Mouse (Mus musculus): ENCODE data around the gene Znrf3.

Gene Znrf3

DNA sequence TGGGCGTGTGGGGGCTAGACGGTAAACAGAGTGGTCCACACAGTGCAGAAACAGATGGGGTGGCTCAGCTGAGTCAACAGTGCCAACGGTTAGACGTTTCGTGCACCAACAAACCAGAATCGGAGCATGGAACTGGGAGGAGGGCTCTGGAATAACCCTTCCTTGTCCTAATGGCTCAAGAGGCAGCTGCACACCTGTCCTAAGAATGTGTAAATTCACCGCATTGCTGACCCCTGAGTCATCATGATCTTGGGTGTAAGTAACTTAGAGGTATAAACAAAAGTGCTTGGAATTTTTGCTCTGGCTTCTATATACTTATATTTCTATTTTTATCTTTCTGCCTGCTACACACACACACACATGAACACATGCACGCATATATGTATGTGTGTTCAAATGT lies 202.5 kb downstream of the Znrf3 start:
- DNase-seq (ENCODE audit: low spot score in 2 of 2): no peak

DNA sequence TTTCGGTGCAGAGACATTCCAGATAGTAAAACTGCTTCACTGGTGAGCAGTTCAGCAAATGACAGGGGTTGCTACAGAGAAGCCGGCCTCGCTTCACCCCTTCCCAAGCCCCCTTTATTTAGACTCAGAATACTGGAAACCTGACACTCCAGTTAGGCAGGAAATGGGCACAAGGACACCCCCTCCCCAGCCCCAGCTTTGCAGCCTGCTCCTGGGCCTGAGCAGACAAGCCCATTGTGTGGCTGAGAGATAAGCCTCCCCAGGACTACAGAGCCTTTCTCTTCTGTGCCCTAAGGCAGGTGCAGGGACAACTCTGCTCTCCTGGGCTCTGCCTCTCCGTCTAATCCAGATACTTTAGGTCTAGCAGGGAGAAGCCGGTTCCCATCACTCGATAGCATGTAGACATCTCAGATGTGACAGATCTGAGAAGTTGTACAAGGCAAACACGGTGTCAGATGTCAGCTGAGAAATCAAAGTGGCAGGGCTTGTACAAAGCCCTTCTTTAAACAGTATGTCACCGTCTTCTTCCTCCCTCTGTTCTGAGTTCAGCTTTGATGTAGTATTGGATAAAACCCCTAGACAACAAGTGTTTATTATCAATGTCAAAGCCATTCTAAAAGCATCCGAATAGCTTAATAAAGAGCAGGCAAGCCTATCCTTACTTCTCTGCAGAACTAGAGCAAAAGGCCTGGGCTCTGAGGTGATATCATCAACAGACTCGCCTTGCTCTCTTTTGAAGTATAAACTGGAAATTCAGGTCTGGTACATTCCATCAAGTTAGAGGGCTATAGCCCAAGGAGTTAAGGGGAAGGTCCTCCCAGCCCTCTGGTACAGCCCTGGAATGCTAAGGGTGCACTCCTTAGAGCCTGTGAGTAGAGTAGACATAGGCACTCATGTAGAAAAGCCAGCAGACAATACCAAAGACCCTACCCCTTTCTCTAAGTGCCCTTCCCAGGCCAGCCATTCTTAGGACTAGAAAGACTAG lies 204.6 kb downstream of the Znrf3 start:
- DNase-seq (ENCODE audit: low spot score in 2 of 2): no peak
